ENCODE assay signal across 21 mouse cellular contexts in genomic region chr2:121598249-121598648, GRCm38 (mm10).
"Had no signal": no experiment of that assay in that cellular context is flagged by ENCODE, and none has a peak within 500 bp of the region (broad histone marks: within the 10 kb centered on the region; RNA-seq: fewer than 3 reads in every experiment).

No protein-coding gene starts in this region.

- H3K27ac ChIP-seq: gastrocnemius, adult 2 months; heart, adult 2 months; hindbrain, embryonic 10.5 days; hindbrain, embryonic 12.5 days; hindbrain, embryonic 14.5 days; intestine, embryonic 15.5 days; layer of hippocampus, adult 2 months; left cerebral cortex, adult 2 months; limb, embryonic 12.5 days; liver, embryonic 13.5 days had no signal

- H3K27me3 ChIP-seq: heart, embryonic 12.5 days; hindbrain, embryonic 12.5 days; intestine, embryonic 15.5 days; limb, embryonic 12.5 days; liver, embryonic 13.5 days had no signal

- H3K9me3 ChIP-seq: heart, embryonic 12.5 days; hindbrain, embryonic 10.5 days; hindbrain, embryonic 12.5 days; intestine, embryonic 15.5 days; limb, embryonic 12.5 days; liver, embryonic 13.5 days had no signal

- H3K36me3 ChIP-seq: heart, embryonic 12.5 days; hindbrain, embryonic 10.5 days; hindbrain, embryonic 12.5 days; intestine, embryonic 15.5 days; limb, embryonic 12.5 days; liver, embryonic 13.5 days had no signal

- DNase-seq: gastrocnemius, adult 2 months; gastrocnemius, postnatal 10 days; gastrocnemius, postnatal 25 days; heart, adult 2 months; heart, postnatal 10 days; heart, postnatal 4 days; kidney, adult 18-20 months; kidney, adult 8-10 months; kidney, postnatal 10 days; kidney, postnatal 25 days; kidney, postnatal 4 days; liver; liver, embryonic 13.5 days had no signal

- H3K4me3 ChIP-seq: gastrocnemius, adult 2 months; heart, adult 2 months; heart, embryonic 12.5 days; hindbrain, embryonic 10.5 days; hindbrain, embryonic 12.5 days; intestine, embryonic 15.5 days; layer of hippocampus, adult 2 months; left cerebral cortex, adult 2 months; limb, embryonic 12.5 days; liver, embryonic 13.5 days had no signal
